Mouse (Mus musculus): ENCODE measurements around the gene Lrrc31.

DNA sequence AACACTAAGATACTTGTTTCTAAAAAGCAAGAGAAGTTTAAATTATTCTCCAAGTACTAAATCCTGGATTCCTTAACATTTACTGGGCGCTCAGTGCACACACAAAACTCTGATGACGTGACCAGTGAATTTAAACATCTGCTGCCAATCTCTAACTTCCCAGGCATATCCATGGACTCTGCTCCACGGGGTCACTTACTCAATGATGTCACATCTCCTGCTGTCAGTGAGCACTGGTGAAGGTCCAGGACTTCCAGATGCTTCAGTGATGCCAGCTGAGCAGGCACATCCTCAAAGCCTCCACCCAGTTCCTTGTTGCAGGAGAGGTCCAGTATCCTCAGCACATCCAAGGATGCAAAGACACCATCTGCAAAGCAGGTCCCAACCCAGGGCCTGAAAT lies 12.4 kb downstream of the Lrrc31 start:
- TF ChIP-seq EP300 (IDR thresholded peaks at IDR 0.05; ENCODE audit: low read depth) (no peak), CTCF (IDR thresholded peaks at IDR 0.05; ENCODE audit: low read depth) (no peak)
